ENCODE assay signal across 10 mouse cellular contexts in the genomic region with DNA sequence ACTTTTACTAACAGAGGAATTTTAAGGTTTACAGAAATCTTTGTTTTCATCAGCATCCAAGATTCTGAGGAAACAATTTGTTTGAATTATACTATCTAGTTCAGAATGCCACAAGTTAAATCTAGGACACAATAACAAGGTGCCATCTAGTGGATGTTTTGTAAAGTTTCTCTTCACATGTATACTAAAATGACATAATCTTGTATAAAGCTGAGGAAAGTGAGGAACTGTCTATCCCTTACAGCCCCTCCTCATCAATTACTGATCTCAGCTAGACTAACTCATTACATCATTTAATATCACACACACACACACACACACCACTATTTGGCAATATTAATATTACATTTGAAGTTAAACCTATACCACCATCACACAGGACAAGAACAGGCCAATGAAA.
DNase-seq lines count a peak whose midpoint lies in the region; ATAC-seq and TF ChIP-seq lines count a peak whose summit lies in the region.
"Had no signal": no experiment of that assay in that cellular context is flagged by ENCODE, and none has a peak within 500 bp of the region (broad histone marks: within the 10 kb centered on the region; RNA-seq: fewer than 3 reads in every experiment).

No protein-coding gene starts in this region.

- H3K9me3 ChIP-seq in intestine, postnatal 0 days (ENCODE audit: control insufficient read depth) = no peaks in the 10 kb centered on the region
- no peaks in the 10 kb centered on the region for H3K9me3 ChIP-seq in intestine, embryonic 15.5 days
- H3K9me3 ChIP-seq in midbrain, embryonic 12.5 days = no peaks in the 10 kb centered on the region
- H3K9me3 ChIP-seq: heart, embryonic 12.5 days had no signal

- H3K27me3 ChIP-seq in intestine, postnatal 0 days (replicated peaks; ENCODE audit: control insufficient read depth, insufficient read depth, low read length) = no peaks in the 10 kb centered on the region
- no peaks in the 10 kb centered on the region for H3K27me3 ChIP-seq in intestine, embryonic 15.5 days (replicated peaks)
- no peaks in the 10 kb centered on the region for H3K27me3 ChIP-seq in midbrain, embryonic 12.5 days
- H3K27me3 ChIP-seq: heart, embryonic 12.5 days had no signal

- TF ChIP-seq CTCF in intestine, postnatal 0 days (IDR thresholded peaks at IDR 0.05; ENCODE audit: low read depth) = peak; percentile 69

- H3K4me2 ChIP-seq in intestine, postnatal 0 days (replicated peaks; ENCODE audit: low read depth) = no peak overlapping the region
- no peak overlapping the region for H3K4me2 ChIP-seq in intestine, embryonic 15.5 days (replicated peaks)
- H3K4me2 ChIP-seq in midbrain, embryonic 12.5 days (replicated peaks) = no peak overlapping the region
- H3K4me2 ChIP-seq: heart, embryonic 12.5 days had no signal

- H3K4me1 ChIP-seq in intestine, postnatal 0 days (replicated peaks; ENCODE audit: control insufficient read depth, insufficient read depth, low read length) = no peaks in the 10 kb centered on the region
- H3K4me1 ChIP-seq in intestine, embryonic 15.5 days (replicated peaks) = peaks cover 3% of the 10 kb centered on the region; the same call in 1 of the 2 replicates
- H3K4me1 ChIP-seq in midbrain, embryonic 12.5 days = no peaks in the 10 kb centered on the region

- no peak overlapping the region for H3K9ac ChIP-seq in intestine, postnatal 0 days (ENCODE audit: low read depth, low read length)
- no peak overlapping the region for H3K9ac ChIP-seq in intestine, embryonic 15.5 days
- no peak overlapping the region for H3K9ac ChIP-seq in midbrain, embryonic 12.5 days (replicated peaks)
- H3K9ac ChIP-seq: heart, embryonic 12.5 days had no signal

- DNase-seq in CD4-positive, CD25-positive, alpha-beta regulatory T cell, adult 2 months (ENCODE audit: low read depth, low spot score) = peak; percentile 41
- DNase-seq in R1 (ENCODE audit: low read depth, low spot score) = peak; percentile 10
- DNase-seq in natural killer cell, adult 2 months (ENCODE audit: low spot score in 2 of 2) = no peak
- DNase-seq in right cerebral cortex, postnatal 4 days = no peak
- DNase-seq in adrenal gland, adult (ENCODE audit: inconsistent age in 2 of 2, low spot score in 1 of 2) = no peak

- no peak overlapping the region for H3K4me3 ChIP-seq in intestine, postnatal 0 days (ENCODE audit: low read depth, low read length)
- no peak overlapping the region for H3K4me3 ChIP-seq in intestine, embryonic 15.5 days (replicated peaks)
- H3K4me3 ChIP-seq in midbrain, embryonic 12.5 days = no peak overlapping the region
- H3K4me3 ChIP-seq: heart, embryonic 12.5 days had no signal

- ATAC-seq in intestine, postnatal 0 days = no peak
- ATAC-seq in intestine, embryonic 15.5 days = no peak
- ATAC-seq in midbrain, embryonic 12.5 days (ENCODE audit: low FRiP score, low read depth) = peak; percentile 49

- H3K36me3 ChIP-seq in intestine, postnatal 0 days (ENCODE audit: control insufficient read depth, insufficient read depth) = no peaks in the 10 kb centered on the region
- no peaks in the 10 kb centered on the region for H3K36me3 ChIP-seq in intestine, embryonic 15.5 days
- no peaks in the 10 kb centered on the region for H3K36me3 ChIP-seq in midbrain, embryonic 12.5 days
- H3K36me3 ChIP-seq: heart, embryonic 12.5 days had no signal

- no peak overlapping the region for H3K27ac ChIP-seq in intestine, postnatal 0 days (ENCODE audit: low read depth, low read length)
- H3K27ac ChIP-seq in intestine, embryonic 15.5 days = no peak overlapping the region
- no peak overlapping the region for H3K27ac ChIP-seq in midbrain, embryonic 12.5 days (replicated peaks)
- H3K27ac ChIP-seq: macrophage had no signal

Comparison
In these comparisons a context has a peak if more than half of its experiments do, and no peak if none do; other contexts are left out.
1. DNase-seq: peak in CD4-positive, CD25-positive, alpha-beta regulatory T cell, adult 2 months (single experiment) and R1 (single experiment); none in natural killer cell, adult 2 months (0 of 2), right cerebral cortex, postnatal 4 days (single experiment) and adrenal gland, adult (0 of 2).